Mouse (Mus musculus) spleen, adult 2 months (tissue): ENCODE results near the gene Sestd1.

Experiments used
- CTCF ChIP-seq: fragments of 200-500 bp; IDR thresholded peaks from 2 replicates; pipeline ENCODE4 v1.5.1; 2011; ENCODE audit warnings: mild to moderate bottlenecking, inconsistent platforms; ENCODE audit not compliant: insufficient read depth, insufficient read length, insufficient replicate concordance; ENCODE audit errors: extremely low read depth
- POLR2A ChIP-seq: fragments of 200-500 bp; IDR thresholded peaks from 2 replicates; pipeline ENCODE4 v1.6.1; 2011; ENCODE audit warnings: low read depth, low read length, inconsistent platforms

- TF ChIP-seq CTCF = no peak
- TF ChIP-seq POLR2A = no peak
Measured at GRCm38 (mm10) chr2:77235896-77236295, 44.5 kb downstream of the Sestd1 start.
